Mouse (Mus musculus) CD8-positive naive resting alpha-beta T cell, adult 2 months (primary cell): ENCODE data around the gene Olfr794.

ENCODE experiments used
- DNase-seq, 2 experiments: peaks; one replicate each; pipeline ENCODE4 v3.0.0; 2022; ENCODE audit warnings: low read depth in 2 of 2, low spot score in 2 of 2

Gene Olfr794

GRCm38 (mm10) chr10:129567355-129567754, at the start of gene Olfr794:
Olfr794 (plus strand) TSS chr10:129567655.
- no peak for DNase-seq

DNA sequence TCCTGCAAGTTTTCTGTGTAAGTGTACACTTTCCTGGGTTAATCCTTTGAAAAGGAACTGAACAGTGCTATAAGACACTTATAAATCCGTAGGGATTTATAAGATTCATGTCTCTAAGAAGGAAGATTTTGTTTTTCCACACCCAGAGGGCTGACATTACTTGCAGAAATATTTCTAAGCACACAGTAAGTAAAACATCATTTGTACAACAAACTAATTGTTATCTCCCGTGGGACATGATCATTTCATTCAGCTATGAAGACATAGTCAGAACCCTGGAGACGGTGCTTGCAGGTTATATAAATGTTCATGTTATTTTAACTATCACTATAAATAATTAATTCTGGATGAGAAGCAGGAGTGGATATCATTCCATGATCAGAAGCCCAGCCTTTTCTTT, 46.0 kb upstream of the Olfr794 start, which contains the start of gene Olfr791:
Gene Olfr791, plus strand, starts transcription at position 301 of the 400 bp plus-strand sequence.
- DNase-seq, result no peak

DNA sequence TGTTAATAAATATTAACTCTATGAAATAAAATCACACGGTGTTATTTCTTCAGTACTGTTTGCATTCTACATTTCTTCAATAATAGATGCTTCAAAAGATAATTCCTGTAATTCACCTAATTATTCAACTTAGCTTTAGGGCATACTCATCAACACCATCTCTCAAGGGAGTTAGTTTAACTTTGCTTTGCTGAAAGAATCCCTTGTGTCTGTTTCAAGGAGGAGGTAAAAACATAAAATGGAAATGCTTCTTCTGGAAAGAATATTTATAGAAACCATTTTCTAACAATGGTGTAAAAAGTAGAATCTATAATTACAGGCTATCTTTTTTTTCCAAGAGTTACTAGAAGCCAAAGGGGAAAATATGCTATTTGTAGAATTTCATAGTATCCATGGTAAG, 28.6 kb upstream of the Olfr794 start, which contains the start of gene Olfr792:
Gene Olfr792, plus strand, starts transcription at position 301 of the 400 bp plus-strand sequence.
- DNase-seq, result no peak

GRCm38 (mm10) chr10:129549354-129549753, 18.1 kb upstream of the Olfr794 start:
- no peak for DNase-seq

DNA sequence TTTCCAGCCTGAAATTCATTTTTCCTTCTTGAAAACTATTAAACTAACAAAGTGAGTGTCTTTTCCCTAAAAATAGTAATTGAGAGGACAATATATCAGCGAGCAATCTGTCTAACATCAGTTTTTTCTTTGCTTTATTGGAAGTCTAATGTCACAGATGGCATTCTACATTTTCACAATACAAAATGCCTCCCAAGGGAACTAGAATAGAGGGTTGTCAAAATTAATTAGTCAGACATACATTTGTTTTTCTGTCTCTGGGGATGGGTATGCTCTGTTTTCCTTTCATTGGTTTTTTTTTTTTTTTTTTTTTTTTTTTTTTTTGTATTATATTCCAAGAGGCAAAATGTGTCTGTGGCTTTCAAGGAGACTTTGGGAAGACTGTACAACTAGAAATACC, 9.6 kb downstream of the Olfr794 start:
- no peak for DNase-seq

- DNase-seq, result no peak
Measured at GRCm38 (mm10) chr10:129612470-129612869, 45.0 kb downstream of the Olfr794 start, which contains the start of gene Olfr796. Olfr796 (minus strand) TSS chr10:129612570.

- no peak for DNase-seq
Measured at GRCm38 (mm10) chr10:129621724-129622123, 54.3 kb downstream of the Olfr794 start.
